In the genomic region with DNA sequence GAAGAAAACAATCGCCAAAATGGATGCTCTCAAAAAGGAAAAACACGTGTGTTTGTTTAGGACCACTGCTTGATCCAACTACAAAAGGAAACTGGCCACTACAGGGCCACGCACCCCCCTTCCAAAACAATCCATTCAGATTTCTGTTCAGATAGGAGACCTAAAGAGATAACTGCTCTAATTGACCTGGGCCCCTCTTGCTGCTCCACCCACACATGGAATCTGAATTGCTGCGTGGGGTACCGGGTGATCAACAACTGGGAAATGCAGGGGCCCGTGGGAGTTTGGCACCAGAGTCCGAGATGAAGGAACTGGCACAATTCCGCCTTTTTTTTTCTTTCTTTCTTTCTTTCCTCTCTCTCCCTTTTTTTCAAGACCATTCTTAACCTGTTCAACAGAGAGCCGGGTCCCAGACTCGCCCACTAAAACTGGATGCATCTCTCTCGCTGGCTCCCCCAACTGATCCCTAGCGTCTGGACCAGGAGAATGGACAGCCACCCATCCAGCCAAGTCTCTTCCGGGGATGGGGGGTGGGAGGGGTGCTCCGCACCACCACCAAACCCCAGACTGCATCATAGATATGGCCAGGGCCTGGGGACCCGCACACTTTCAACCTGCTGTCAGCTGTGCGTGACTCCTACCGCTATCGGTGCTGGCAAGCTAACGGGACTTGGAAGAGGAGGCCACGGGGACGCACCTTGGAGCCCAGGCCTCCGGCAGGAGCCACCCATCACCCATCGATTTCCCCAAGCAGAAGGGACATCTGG, we compare ENCODE assay signal across 8 mouse cellular contexts. TPM values are rescaled to one million over a fixed set of nuclear protein-coding genes. Genes with fewer than 3 reads are reported as not detected.
DNase-seq lines count a peak whose midpoint lies in the region; ATAC-seq and TF ChIP-seq lines count a peak whose summit lies in the region.

No protein-coding gene starts in this region.

- intact Hi-C loops in gastrocnemius, postnatal 36 days (cut with DNase I): loop anchor here (10.0 kb wide), 2 partner anchors 199 to 469 kb away; no protein-coding TSS in a partner anchor

- H3K9ac ChIP-seq in heart, embryonic 11.5 days (ENCODE audit: low read depth, low read length): no peak overlapping the region
- no peak overlapping the region for H3K9ac ChIP-seq in ES-Bruce4 (ENCODE audit: low read depth, poor library complexity, severe bottlenecking)
- H3K9ac ChIP-seq in forebrain, embryonic 13.5 days: no peak overlapping the region
- no peak overlapping the region for H3K9ac ChIP-seq in liver, embryonic 13.5 days

- H3K36me3 ChIP-seq in heart, embryonic 11.5 days (ENCODE audit: control insufficient read depth, insufficient read depth, low read length): no peaks in the 10 kb centered on the region
- no peaks in the 10 kb centered on the region for H3K36me3 ChIP-seq in ES-Bruce4 (ENCODE audit: control insufficient read depth, insufficient read depth, low read length, poor library complexity, severe bottlenecking)
- H3K36me3 ChIP-seq in forebrain, embryonic 13.5 days (ENCODE audit: poor library complexity, severe bottlenecking): no peaks in the 10 kb centered on the region
- no peaks in the 10 kb centered on the region for H3K36me3 ChIP-seq in liver, embryonic 13.5 days

- no peak overlapping the region for H3K27ac ChIP-seq in heart, embryonic 11.5 days (ENCODE audit: low read depth, low read length)
- H3K27ac ChIP-seq in ES-Bruce4 (ENCODE audit: insufficient read depth, low read length): no peak overlapping the region
- no peak overlapping the region for H3K27ac ChIP-seq in forebrain, embryonic 13.5 days
- H3K27ac ChIP-seq in liver, embryonic 13.5 days: no peak overlapping the region

- TF ChIP-seq EP300 in ES-Bruce4 (IDR thresholded peaks at IDR 0.05; ENCODE audit: insufficient read depth, low read depth, low read length): no peak

- H3K4me2 ChIP-seq in heart, embryonic 11.5 days: peak overlapping the region; percentile 97
- peak overlapping the region; percentile 90 for H3K4me2 ChIP-seq in forebrain, embryonic 13.5 days
- H3K4me2 ChIP-seq in liver, embryonic 13.5 days: peak overlapping the region; percentile 68

- ATAC-seq in heart, embryonic 11.5 days (replicated peaks; ENCODE audit: insufficient number of reproducible peaks, low FRiP score, low TSS enrichment): no peak
- peak; percentile 17; the same call in 1 of the 2 replicates for ATAC-seq in forebrain, embryonic 13.5 days
- no peak for ATAC-seq in liver, embryonic 13.5 days (ENCODE audit: low read depth)

- H3K4me3 ChIP-seq in heart, embryonic 11.5 days (ENCODE audit: low read depth, low read length): peak overlapping the region; percentile 68
- peak overlapping the region; percentile 62; the same call in 1 of the 2 replicates for H3K4me3 ChIP-seq in ES-Bruce4 (ENCODE audit: low read depth, low read length)
- peak overlapping the region; percentile 64 for H3K4me3 ChIP-seq in forebrain, embryonic 13.5 days
- H3K4me3 ChIP-seq in liver, embryonic 13.5 days (replicated peaks): peak overlapping the region; percentile 60

- H3K9me3 ChIP-seq in heart, embryonic 11.5 days (replicated peaks; ENCODE audit: control insufficient read depth, low read length): no peaks in the 10 kb centered on the region
- H3K9me3 ChIP-seq in ES-Bruce4 (replicated peaks; ENCODE audit: control insufficient read depth, insufficient read depth, low read length, poor library complexity, severe bottlenecking): no peaks in the 10 kb centered on the region
- no peaks in the 10 kb centered on the region for H3K9me3 ChIP-seq in forebrain, embryonic 13.5 days (replicated peaks)
- no peaks in the 10 kb centered on the region for H3K9me3 ChIP-seq in liver, embryonic 13.5 days (replicated peaks)

- DNase-seq in heart, adult 9 months (ENCODE audit: low spot score in 2 of 2): no peak
- no peak for DNase-seq in liver, embryonic 13.5 days
- DNase-seq in urinary bladder, postnatal 25 days (ENCODE audit: low spot score): no peak
- no peak for DNase-seq in gastrocnemius, postnatal 36 days
- no peak for DNase-seq in testis, postnatal 14 days (ENCODE audit: low spot score)

- no peak for TF ChIP-seq CTCF in ES-Bruce4 (IDR thresholded peaks at IDR 0.05; ENCODE audit: low read depth, low read length)

- TF ChIP-seq POLR2A in ES-Bruce4 (IDR thresholded peaks at IDR 0.05; ENCODE audit: insufficient read depth, low read length): no peak

- peaks cover 15% of the 10 kb centered on the region for H3K4me1 ChIP-seq in heart, embryonic 11.5 days (ENCODE audit: control insufficient read depth, insufficient read depth, low read length)
- H3K4me1 ChIP-seq in ES-Bruce4 (ENCODE audit: control insufficient read depth, insufficient read depth, low read length): no peaks in the 10 kb centered on the region
- H3K4me1 ChIP-seq in forebrain, embryonic 13.5 days: peaks cover 42% of the 10 kb centered on the region
- H3K4me1 ChIP-seq in liver, embryonic 13.5 days (replicated peaks): peaks cover 21% of the 10 kb centered on the region

- peaks cover 60% of the 10 kb centered on the region for H3K27me3 ChIP-seq in heart, embryonic 11.5 days (ENCODE audit: control insufficient read depth, insufficient read depth, low read length)
- H3K27me3 ChIP-seq in ES-Bruce4 (ENCODE audit: control insufficient read depth, insufficient read depth, low read length, poor library complexity, severe bottlenecking): peaks cover 14% of the 10 kb centered on the region
- peaks cover 74% of the 10 kb centered on the region for H3K27me3 ChIP-seq in forebrain, embryonic 13.5 days
- H3K27me3 ChIP-seq in liver, embryonic 13.5 days: peaks cover 66% of the 10 kb centered on the region

- WGBS in heart, embryonic 11.5 days (ENCODE audit: insufficient replicate concordance): 2% methylated on average over 23 of the region's 23 CpGs
- 2% methylated on average over 23 of the region's 23 CpGs for WGBS in forebrain, embryonic 13.5 days
- 13% methylated on average over 23 of the region's 23 CpGs for WGBS in liver, embryonic 13.5 days (ENCODE audit: insufficient replicate concordance)

RNA-seq across cellular contexts. Expression of a gene that starts 43.2 kb away (rescaled TPM):
- 22.4 and 22.8 TPM in 2 replicates for polyA plus RNA-seq in heart, embryonic 11.5 days (2014; fragmentation: Nextera tagmentation; extraction: Ambion mirVana)
- 15.9 and 17.7 TPM in 2 replicates for polyA plus RNA-seq in ES-Bruce4 (2011; ENCODE audit: insufficient read depth, insufficient read length, low read depth, missing spikeins)
- 20.0 and 21.0 TPM in 2 replicates for polyA plus RNA-seq in forebrain, embryonic 13.5 days (2015; fragmentation: Nextera tagmentation; extraction: Ambion mirVana)
- 7.8 and 8.7 TPM in 2 replicates for polyA plus RNA-seq in liver, embryonic 13.5 days (2015; fragmentation: Nextera tagmentation; extraction: Ambion mirVana)
- total RNA-seq in gastrocnemius, postnatal 36 days (2021): 1 to 10 TPM; 7.1 to 9.4 TPM
